8 mouse cellular contexts compared by ENCODE assay signal in the genomic region with DNA sequence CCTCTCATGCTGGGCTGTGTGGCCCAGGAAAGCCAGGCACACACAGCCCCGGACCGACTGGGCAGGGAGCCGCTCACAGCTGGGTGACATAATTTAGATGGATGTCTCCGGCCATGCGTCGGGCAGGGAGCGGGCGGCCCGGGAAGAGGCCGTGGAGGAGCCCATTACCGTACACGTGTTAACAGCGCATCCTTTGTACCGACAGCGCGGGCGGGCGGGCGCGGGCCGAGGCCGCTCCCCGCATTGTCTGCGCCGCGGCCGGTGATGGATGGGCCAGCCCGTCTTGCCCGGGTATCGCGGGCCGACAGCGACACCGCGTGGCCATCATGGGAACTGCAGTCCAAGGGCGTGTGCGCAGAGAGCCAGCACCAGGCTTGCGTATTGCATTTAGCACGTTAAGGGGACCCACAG.
A peak's percentile ranks its signal among the peaks of the same experiment; 100 is the strongest.
DNase-seq lines count a peak whose midpoint lies in the region; ATAC-seq and TF ChIP-seq lines count a peak whose summit lies in the region.

No protein-coding gene starts in this region.

- intact Hi-C loops in gastrocnemius, adult 2 months (cut with DNase I), result loop anchor here (2.0 to 10.0 kb wide), 4 partner anchors 329 to 881 kb away; no protein-coding TSS in a partner anchor

- H3K4me1 ChIP-seq in hindbrain, embryonic 16.5 days (ENCODE audit: control insufficient read depth, insufficient read depth, low read depth, low read length), result no peaks in the 10 kb centered on the region

- no peaks in the 10 kb centered on the region for H3K36me3 ChIP-seq in hindbrain, embryonic 16.5 days (ENCODE audit: control insufficient read depth, insufficient read depth, low read length)

- H3K27ac ChIP-seq in gastrocnemius, adult 2 months, result peak overlapping the region; percentile 77
- H3K27ac ChIP-seq in hindbrain, embryonic 16.5 days (ENCODE audit: low read depth, low read length), result no peak overlapping the region

- H3K9ac ChIP-seq in hindbrain, embryonic 16.5 days (ENCODE audit: low read depth, low read length), result peak overlapping the region; percentile 62

- WGBS in hindbrain, embryonic 16.5 days, result under 1% methylated on average over 30 of the region's 39 CpGs

- ATAC-seq in hindbrain, embryonic 16.5 days, result peak; percentile 91

- peak; percentile 85 for DNase-seq in ZHBTc4 (ENCODE audit: low read depth, low spot score)
- peak; percentile 90 to 94 for DNase-seq in cerebellum, postnatal 4 days (ENCODE audit: low spot score in 2 of 2)
- DNase-seq in gastrocnemius, adult 2 months, result peak; percentile 89
- peak; percentile 85 to 91 for DNase-seq in left cerebral cortex, adult 18-20 months (ENCODE audit: low spot score in 2 of 2)
- DNase-seq in lung, postnatal 4 days, result peak; percentile 76 to 85
- peak; percentile 71 for DNase-seq in right cerebral cortex, adult 18-20 months
- peak; percentile 85 for DNase-seq in urinary bladder, adult 2 months (ENCODE audit: low spot score)

- no peaks in the 10 kb centered on the region for H3K9me3 ChIP-seq in hindbrain, embryonic 16.5 days (ENCODE audit: control insufficient read depth, low read length)

- peaks cover 5% of the 10 kb centered on the region; the same call in 1 of the 2 replicates for H3K27me3 ChIP-seq in hindbrain, embryonic 16.5 days (replicated peaks; ENCODE audit: control insufficient read depth, insufficient read depth, low read length)

- H3K4me2 ChIP-seq in hindbrain, embryonic 16.5 days (ENCODE audit: low read length), result peak overlapping the region; percentile 63

- no peak; the same call in 1 of the 2 replicates for TF ChIP-seq CTCF in gastrocnemius, adult 2 months (IDR thresholded peaks at IDR 0.05)

- H3K4me3 ChIP-seq in gastrocnemius, adult 2 months, result peak overlapping the region; percentile 66
- peak overlapping the region; percentile 35 for H3K4me3 ChIP-seq in hindbrain, embryonic 16.5 days (ENCODE audit: low read length)
